Mouse (Mus musculus) intestine, postnatal 0 days (tissue): ENCODE data around the gene Pde10a. TPM values are rescaled to one million over a fixed set of nuclear protein-coding genes. Genes with fewer than 3 reads are reported as not detected.

Experiments
- ATAC-seq: fragments of 200-750 bp; cut with Nextera tagmentation; 2 replicates; pipeline ENCODE4 v1.8.0; 2017; ENCODE audit warnings: mild to moderate bottlenecking, moderate TSS enrichment, moderate library complexity
- H3K27ac ChIP-seq: fragments of 300-500 bp; sonication (generic); 2 replicates; pipeline ENCODE4 v1.5.1; 2014; ENCODE audit warnings: mild to moderate bottlenecking, low read depth, low read length, moderate library complexity
- H3K27me3 ChIP-seq: fragments of 300-500 bp; sonication (generic); replicated peaks from 2 replicates; pipeline ENCODE4 v1.6.1; 2014; ENCODE audit warnings: low read length, mixed read lengths; ENCODE audit not compliant: control insufficient read depth, insufficient read depth
- H3K36me3 ChIP-seq: fragments of 300-500 bp; sonication (generic); 2 replicates; pipeline ENCODE4 v1.6.1; 2014; ENCODE audit warnings: mild to moderate bottlenecking, moderate library complexity; ENCODE audit not compliant: control insufficient read depth, insufficient read depth
- H3K4me1 ChIP-seq: fragments of 300-500 bp; sonication (generic); replicated peaks from 2 replicates; pipeline ENCODE4 v1.6.1; 2014; ENCODE audit warnings: antibody characterized with exemption, low read length, mixed read lengths; ENCODE audit not compliant: control insufficient read depth, insufficient read depth
- H3K4me2 ChIP-seq: fragments of 300-500 bp; sonication (generic); replicated peaks from 2 replicates; pipeline ENCODE4 v1.6.1; 2014; ENCODE audit warnings: low read depth, mild to moderate bottlenecking, moderate library complexity
- H3K4me3 ChIP-seq: fragments of 300-500 bp; sonication (generic); 2 replicates; pipeline ENCODE4 v1.5.1; 2014; ENCODE audit warnings: low read depth, low read length
- H3K9ac ChIP-seq: fragments of 300-500 bp; sonication (generic); 2 replicates; pipeline ENCODE4 v1.6.1; 2014; ENCODE audit warnings: mild to moderate bottlenecking, low read depth, low read length
- H3K9me3 ChIP-seq: fragments of 300-500 bp; sonication (generic); 2 replicates; pipeline ENCODE4 v1.6.1; 2016; ENCODE audit warnings: mixed run types; ENCODE audit not compliant: control insufficient read depth
- CTCF ChIP-seq: sonication (generic); IDR thresholded peaks from 2 replicates; pipeline ENCODE4 v1.5.1; 2016; ENCODE audit warnings: low read depth, mild to moderate bottlenecking, control low read depth, antibody characterized with exemption, moderate library complexity
- WGBS: fragments of 180-500 bp; shearing (Covaris S2); extraction: QIAGEN DNeasy Blood & Tissue Kit; methylation state at CpG from one replicate; pipeline ENCODE4 v1.1.7; 2014; 5-methylcytosine and 5-hydroxymethylcytosine counted together
- polyA plus RNA-seq: library from polyadenylated mRNA; unstranded; fragments of >200 nt; fragmentation: Nextera tagmentation; extraction: Ambion mirVana; gene quantifications from 2 replicates; pipeline ENCODE4 v1.2.1, GENCODE M21; 2015

Pde10a gene
- polyA plus RNA-seq, 1 experiment from 2014 or later = 0.47 TPM

- H3K4me2 ChIP-seq = no peak overlapping the region
- ATAC-seq = no peak
- WGBS = 59% methylated on average over 16 of the region's 16 CpGs
- TF ChIP-seq CTCF = no peak
- H3K9me3 ChIP-seq = no peaks in the 10 kb centered on the region
- no peak overlapping the region for H3K27ac ChIP-seq
- no peaks in the 10 kb centered on the region for H3K36me3 ChIP-seq
- no peaks in the 10 kb centered on the region for H3K4me1 ChIP-seq
- no peaks in the 10 kb centered on the region for H3K27me3 ChIP-seq
- H3K4me3 ChIP-seq = no peak overlapping the region
- no peak overlapping the region for H3K9ac ChIP-seq
Measured at GRCm38 (mm10) chr17:8658751-8659454, 133.7 kb downstream of the Pde10a start.

- TF ChIP-seq CTCF = no peak
- Histone ChIP-seq H3K27me3 (no peaks in the 10 kb centered on the region), H3K4me3 (no peak overlapping the region), H3K4me2 (no peak overlapping the region), H3K4me1 (no peaks in the 10 kb centered on the region), H3K9me3 (no peaks in the 10 kb centered on the region), H3K27ac (no peak overlapping the region), H3K36me3 (no peaks in the 10 kb centered on the region), H3K9ac (no peak overlapping the region)
- 71% methylated on average over 5 of the region's 5 CpGs for WGBS
- no peak for ATAC-seq
Measured at GRCm38 (mm10) chr17:8666912-8667311, 141.7 kb downstream of the Pde10a start.

DNA sequence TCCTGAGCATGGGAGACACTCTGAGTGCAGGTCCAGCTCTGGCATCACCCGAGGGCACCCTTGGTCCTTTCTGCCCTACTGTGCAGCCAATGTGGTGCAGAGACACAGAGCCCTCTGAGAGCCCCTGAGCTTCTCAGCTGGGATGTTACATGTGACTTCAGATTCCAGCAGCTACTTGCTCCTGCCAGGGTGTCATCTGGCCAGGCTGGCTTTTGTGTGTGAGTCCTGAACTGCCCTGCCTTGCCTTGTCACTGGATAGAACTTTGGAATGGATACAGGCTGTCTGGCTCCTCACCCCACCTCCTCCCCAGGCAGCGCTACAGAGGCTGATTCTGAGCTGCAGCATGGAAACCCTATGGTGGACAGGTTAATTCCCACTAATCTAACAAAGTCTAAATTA is 149.5 kb downstream of the Pde10a start:
- Histone ChIP-seq H3K4me1 (no peaks in the 10 kb centered on the region), H3K4me2 (no peak overlapping the region), H3K27ac (no peak overlapping the region), H3K9me3 (no peaks in the 10 kb centered on the region), H3K36me3 (no peaks in the 10 kb centered on the region), H3K4me3 (no peak overlapping the region), H3K27me3 (no peaks in the 10 kb centered on the region), H3K9ac (no peak overlapping the region)
- 78% methylated on average over 2 of the region's 2 CpGs for WGBS
- no peak for ATAC-seq
- TF ChIP-seq CTCF = no peak

DNA sequence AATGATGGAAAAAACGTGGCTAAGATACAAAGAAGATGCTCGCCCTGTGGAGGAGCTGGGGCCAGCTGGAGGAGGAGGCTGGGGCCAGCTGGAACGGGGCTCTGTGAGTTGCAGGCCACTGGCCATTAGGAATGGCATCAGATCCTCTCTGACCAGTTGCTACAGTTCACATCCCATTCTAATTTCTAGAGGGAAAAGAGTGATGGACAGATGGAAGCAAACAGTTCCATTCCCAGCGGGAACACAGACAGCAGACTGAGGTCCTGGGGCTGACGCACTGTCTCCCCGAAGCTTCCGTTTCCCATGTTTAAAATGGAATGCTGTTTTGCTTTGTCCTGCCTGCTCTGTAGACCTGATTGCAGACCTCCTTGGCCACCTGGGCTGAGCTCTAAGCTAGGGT is 161.2 kb downstream of the Pde10a start:
- no peak overlapping the region for H3K27ac ChIP-seq
- ATAC-seq = no peak
- H3K9ac ChIP-seq = no peak overlapping the region
- 62% methylated on average over 7 of the region's 7 CpGs for WGBS
- H3K9me3 ChIP-seq = no peaks in the 10 kb centered on the region
- TF ChIP-seq CTCF = no peak
- H3K36me3 ChIP-seq = no peaks in the 10 kb centered on the region
- no peaks in the 10 kb centered on the region for H3K27me3 ChIP-seq
- H3K4me3 ChIP-seq = no peak overlapping the region
- H3K4me2 ChIP-seq = no peak overlapping the region
- no peaks in the 10 kb centered on the region for H3K4me1 ChIP-seq

DNA sequence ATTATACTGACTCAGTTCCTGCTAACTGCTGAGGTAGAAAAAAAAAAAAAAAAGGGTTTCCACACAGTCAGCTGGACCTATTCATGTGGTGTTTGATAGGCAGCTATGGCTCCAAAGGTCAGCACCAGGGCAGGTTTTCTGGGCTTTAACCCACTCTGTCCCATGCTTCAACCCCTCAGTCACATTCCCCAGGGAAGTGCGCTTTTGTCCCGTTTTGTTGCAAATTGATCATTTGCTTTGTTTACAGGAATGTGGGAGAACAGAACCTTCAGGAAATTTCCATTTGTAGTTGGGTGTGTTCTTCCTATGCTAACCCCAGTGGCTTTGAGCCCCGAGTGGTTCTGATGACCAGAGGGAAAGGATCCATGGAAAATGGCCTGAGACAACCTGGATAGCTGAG is 162.9 kb downstream of the Pde10a start:
- no peaks in the 10 kb centered on the region for H3K36me3 ChIP-seq
- H3K4me2 ChIP-seq = no peak overlapping the region
- H3K27ac ChIP-seq = no peak overlapping the region
- H3K9ac ChIP-seq = no peak overlapping the region
- H3K27me3 ChIP-seq = no peaks in the 10 kb centered on the region
- WGBS = 56% methylated on average over 3 of the region's 3 CpGs
- no peak for TF ChIP-seq CTCF
- no peaks in the 10 kb centered on the region for H3K4me1 ChIP-seq
- no peaks in the 10 kb centered on the region for H3K9me3 ChIP-seq
- H3K4me3 ChIP-seq = no peak overlapping the region
- ATAC-seq = no peak

- Histone ChIP-seq H3K27me3 (no peaks in the 10 kb centered on the region), H3K4me3 (no peak overlapping the region), H3K9me3 (0 out of 2 replicates have a peak, but pooled peaks cover 2% of the 10 kb centered on the region), H3K9ac (no peak overlapping the region), H3K36me3 (no peaks in the 10 kb centered on the region), H3K4me2 (no peak overlapping the region), H3K27ac (no peak overlapping the region), H3K4me1 (no peaks in the 10 kb centered on the region)
- no peak for TF ChIP-seq CTCF
- 100% methylated on average over 1 of the region's 1 CpGs for WGBS
- no peak for ATAC-seq
Measured at GRCm38 (mm10) chr17:8698265-8698664, 173.1 kb downstream of the Pde10a start.
